Mouse (Mus musculus) brain, embryonic 14.5 days (tissue): ENCODE results near the gene Msh2.

ENCODE experiments used
- CTCF ChIP-seq: fragments of 200-500 bp; IDR thresholded peaks from 2 replicates; pipeline ENCODE4 v1.5.1; 2012; ENCODE audit warnings: inconsistent platforms, mild to moderate bottlenecking, moderate library complexity, borderline replicate concordance; ENCODE audit not compliant: insufficient read depth, insufficient read length; ENCODE audit errors: extremely low read depth
- POLR2A ChIP-seq: fragments of 200-500 bp; IDR thresholded peaks from 2 replicates; pipeline ENCODE4 v1.6.1; 2012; ENCODE audit warnings: mild to moderate bottlenecking, inconsistent platforms, borderline replicate concordance; ENCODE audit not compliant: poor library complexity, insufficient read depth, insufficient read length, severe bottlenecking; ENCODE audit errors: extremely low read depth

GRCm38 (mm10) chr17:87665066-87665822 lies 6.9 kb upstream of the Msh2 start:
- TF ChIP-seq CTCF (peak; percentile 76; the same call in 1 of the 2 replicates), POLR2A (no peak)
